Comparison of ENCODE assay signal across 8 mouse cellular contexts in the genomic region with DNA sequence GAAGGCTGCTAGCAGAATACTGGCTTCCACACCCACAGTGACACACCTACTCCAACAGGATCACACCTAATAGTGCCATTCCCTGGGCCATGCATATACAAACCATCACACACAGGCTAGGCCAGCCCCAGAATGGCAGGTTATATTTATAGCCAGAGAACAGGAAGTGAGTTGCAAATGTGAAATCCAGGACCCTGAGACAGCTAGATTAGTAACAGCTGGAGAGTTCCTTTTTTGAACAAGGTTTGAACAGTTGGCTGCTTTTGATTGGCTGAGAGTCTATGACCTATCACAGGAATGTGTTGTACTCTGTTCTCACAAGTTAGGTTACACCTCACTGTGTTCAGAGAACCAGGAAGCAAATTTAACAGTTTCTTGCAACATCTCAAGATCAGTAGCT.
DNase-seq lines count a peak whose midpoint lies in the region; ATAC-seq and TF ChIP-seq lines count a peak whose summit lies in the region.

No protein-coding gene starts in this region.

- no peaks in the 10 kb centered on the region for H3K36me3 ChIP-seq in limb, embryonic 11.5 days (ENCODE audit: control insufficient read depth, insufficient read depth, low read length)
- no peaks in the 10 kb centered on the region for H3K36me3 ChIP-seq in stomach, embryonic 15.5 days

- H3K9ac ChIP-seq in limb, embryonic 11.5 days (ENCODE audit: low read length) = no peak overlapping the region
- no peak overlapping the region for H3K9ac ChIP-seq in stomach, embryonic 15.5 days

- no peak for TF ChIP-seq POLR2A in cerebellum, adult 2 months (IDR thresholded peaks at IDR 0.05; ENCODE audit: borderline replicate concordance, insufficient read depth, low read length)

- no peak overlapping the region for H3K27ac ChIP-seq in limb, embryonic 11.5 days (replicated peaks; ENCODE audit: low read depth, low read length)
- no peak overlapping the region for H3K27ac ChIP-seq in stomach, embryonic 15.5 days
- H3K27ac ChIP-seq in cerebellum, adult 2 months (ENCODE audit: insufficient read depth, low read length) = no peak overlapping the region

- DNase-seq in kidney, adult 9 months = peak; percentile 43
- DNase-seq in kidney, adult 8-10 months = no peak
- DNase-seq in c-Kit-positive CD71-positive TER-119-positive erythroid progenitor cells, embryonic 14.5 days (ENCODE audit: low spot score) = peak; percentile 30
- DNase-seq in limb, embryonic 11.5 days (ENCODE audit: low spot score) = peak; percentile 55
- DNase-seq in cerebellum, adult 2 months = no peak
- DNase-seq in gastrocnemius, postnatal 36 days = no peak
- no peak for DNase-seq in ovary, postnatal 14 days (ENCODE audit: low spot score)

- intact Hi-C loops in gastrocnemius, postnatal 36 days (cut with DNase I) = loop anchor here (10.0 kb wide), 1 partner anchor 153 kb away; no protein-coding TSS in a partner anchor

- ATAC-seq in limb, embryonic 11.5 days (ENCODE audit: insufficient number of reproducible peaks, low FRiP score, low TSS enrichment, low read depth) = peak; percentile 88
- ATAC-seq in stomach, embryonic 15.5 days (ENCODE audit: insufficient read depth, low FRiP score, low read depth) = peak; percentile 48; the same call in 1 of the 2 replicates

- no peaks in the 10 kb centered on the region for H3K27me3 ChIP-seq in limb, embryonic 11.5 days (ENCODE audit: control insufficient read depth, insufficient read depth, low read length)
- no peaks in the 10 kb centered on the region for H3K27me3 ChIP-seq in stomach, embryonic 15.5 days (replicated peaks)
- no peaks in the 10 kb centered on the region for H3K27me3 ChIP-seq in cerebellum, adult 2 months (ENCODE audit: control insufficient read depth, insufficient read depth, low read length)

- H3K4me3 ChIP-seq in limb, embryonic 11.5 days (ENCODE audit: low read depth, low read length) = no peak overlapping the region
- no peak overlapping the region for H3K4me3 ChIP-seq in stomach, embryonic 15.5 days (replicated peaks)
- H3K4me3 ChIP-seq in cerebellum, adult 2 months (replicated peaks; ENCODE audit: insufficient read depth, low read depth, low read length) = no peak overlapping the region

- TF ChIP-seq CTCF in cerebellum, adult 2 months (IDR thresholded peaks at IDR 0.05; ENCODE audit: borderline replicate concordance, insufficient read depth, low read depth, low read length) = no peak

- H3K9me3 ChIP-seq in limb, embryonic 11.5 days (ENCODE audit: control insufficient read depth, low read length) = no peaks in the 10 kb centered on the region
- no peaks in the 10 kb centered on the region for H3K9me3 ChIP-seq in stomach, embryonic 15.5 days

- H3K4me2 ChIP-seq in limb, embryonic 11.5 days (ENCODE audit: low read depth, severe bottlenecking) = no peak overlapping the region
- no peak overlapping the region for H3K4me2 ChIP-seq in stomach, embryonic 15.5 days

- peaks cover 3% of the 10 kb centered on the region; the same call in 1 of the 2 replicates for H3K4me1 ChIP-seq in limb, embryonic 11.5 days (ENCODE audit: control insufficient read depth, insufficient read depth, low read length)
- H3K4me1 ChIP-seq in stomach, embryonic 15.5 days = no peaks in the 10 kb centered on the region
- no peaks in the 10 kb centered on the region for H3K4me1 ChIP-seq in cerebellum, adult 2 months (ENCODE audit: control insufficient read depth, insufficient read depth, low read length)

Comparison
In these comparisons a context has a peak if more than half of its experiments do, and no peak if none do; other contexts are left out.
1. DNase-seq: peak in kidney, adult 9 months (single experiment), c-Kit-positive CD71-positive TER-119-positive erythroid progenitor cells, embryonic 14.5 days (single experiment) and limb, embryonic 11.5 days (single experiment); none in kidney, adult 8-10 months (0 of 2), cerebellum, adult 2 months (0 of 2), gastrocnemius, postnatal 36 days (0 of 2) and ovary, postnatal 14 days (single experiment).